In genomic region chr6:113166661-113167251, GRCm38 (mm10) we compare ENCODE assay signal across 8 mouse cellular contexts. TPM values are rescaled to one million over a fixed set of nuclear protein-coding genes. Genes with fewer than 3 reads are reported as not detected.
A peak's percentile ranks its signal among the peaks of the same experiment; 100 is the strongest.
DNase-seq lines count a peak whose midpoint lies in the region; ATAC-seq and TF ChIP-seq lines count a peak whose summit lies in the region.

No protein-coding gene starts in this region.

- H3K36me3 ChIP-seq in forebrain, embryonic 11.5 days (ENCODE audit: control insufficient read depth, insufficient read depth, low read length) = no peaks in the 10 kb centered on the region
- peaks cover 6% of the 10 kb centered on the region; the same call in 1 of the 2 replicates for H3K36me3 ChIP-seq in forebrain, embryonic 10.5 days (replicated peaks)
- H3K36me3 ChIP-seq in intestine, postnatal 0 days (ENCODE audit: control insufficient read depth, insufficient read depth) = no peaks in the 10 kb centered on the region
- peaks cover 10% of the 10 kb centered on the region for H3K36me3 ChIP-seq in neural tube, embryonic 14.5 days (ENCODE audit: control insufficient read depth, insufficient read depth, low read length)

- no peak for TF ChIP-seq CTCF in intestine, postnatal 0 days (IDR thresholded peaks at IDR 0.05; ENCODE audit: low read depth)

- H3K9me3 ChIP-seq in forebrain, embryonic 11.5 days (ENCODE audit: control insufficient read depth, low read length) = no peaks in the 10 kb centered on the region
- peaks cover 3% of the 10 kb centered on the region; the same call in 1 of the 2 replicates for H3K9me3 ChIP-seq in forebrain, embryonic 10.5 days
- no peaks in the 10 kb centered on the region for H3K9me3 ChIP-seq in intestine, postnatal 0 days (ENCODE audit: control insufficient read depth)
- no peaks in the 10 kb centered on the region for H3K9me3 ChIP-seq in neural tube, embryonic 14.5 days (ENCODE audit: control insufficient read depth, low read length)

- no peak overlapping the region for H3K9ac ChIP-seq in forebrain, embryonic 11.5 days (ENCODE audit: low read length)
- no peak overlapping the region for H3K9ac ChIP-seq in intestine, postnatal 0 days (ENCODE audit: low read depth, low read length)
- H3K9ac ChIP-seq in neural tube, embryonic 14.5 days (replicated peaks; ENCODE audit: low read depth, low read length) = no peak overlapping the region

- 0 out of 2 replicates have a peak, but pooled peaks have one; percentile 27 for ATAC-seq in forebrain, embryonic 11.5 days (replicated peaks; ENCODE audit: low FRiP score)
- peak; percentile 42 for ATAC-seq in intestine, postnatal 0 days
- peak; percentile 57 for ATAC-seq in neural tube, embryonic 14.5 days (ENCODE audit: low read depth)

- no peak overlapping the region for H3K27ac ChIP-seq in forebrain, embryonic 11.5 days (ENCODE audit: low read depth, low read length)
- H3K27ac ChIP-seq in forebrain, embryonic 10.5 days = no peak overlapping the region
- no peak overlapping the region for H3K27ac ChIP-seq in intestine, postnatal 0 days (ENCODE audit: low read depth, low read length)
- no peak overlapping the region for H3K27ac ChIP-seq in neural tube, embryonic 14.5 days (ENCODE audit: low read depth, low read length)

- H3K4me3 ChIP-seq in forebrain, embryonic 11.5 days (ENCODE audit: low read depth, low read length) = no peak overlapping the region
- no peak overlapping the region for H3K4me3 ChIP-seq in forebrain, embryonic 10.5 days
- no peak overlapping the region for H3K4me3 ChIP-seq in intestine, postnatal 0 days (ENCODE audit: low read depth, low read length)
- no peak overlapping the region for H3K4me3 ChIP-seq in neural tube, embryonic 14.5 days (ENCODE audit: low read depth, low read length)

- H3K4me1 ChIP-seq in forebrain, embryonic 11.5 days (replicated peaks; ENCODE audit: control insufficient read depth, insufficient read depth, low read length) = no peaks in the 10 kb centered on the region
- H3K4me1 ChIP-seq in forebrain, embryonic 10.5 days = no peaks in the 10 kb centered on the region
- H3K4me1 ChIP-seq in intestine, postnatal 0 days (replicated peaks; ENCODE audit: control insufficient read depth, insufficient read depth, low read length) = no peaks in the 10 kb centered on the region
- H3K4me1 ChIP-seq in neural tube, embryonic 14.5 days (ENCODE audit: control insufficient read depth, insufficient read depth, low read length) = no peaks in the 10 kb centered on the region

- no peak overlapping the region for H3K4me2 ChIP-seq in forebrain, embryonic 11.5 days (ENCODE audit: low read depth, low read length, severe bottlenecking)
- peak overlapping the region; percentile 48; the same call in 1 of the 2 replicates for H3K4me2 ChIP-seq in intestine, postnatal 0 days (replicated peaks; ENCODE audit: low read depth)
- no peak overlapping the region for H3K4me2 ChIP-seq in neural tube, embryonic 14.5 days (ENCODE audit: low read depth, low read length)

- no peak for DNase-seq in forebrain, embryonic 11.5 days (ENCODE audit: low spot score)
- no peak for DNase-seq in forebrain, embryonic 10.5 days (ENCODE audit: extremely low spot score, low spot score)
- DNase-seq in cerebellum, adult 8-10 months = peak; percentile 48
- peak; percentile 60 for DNase-seq in gastrocnemius, postnatal 14 days
- DNase-seq in left cerebral cortex, adult 9 months (ENCODE audit: low spot score in 2 of 2) = peak; percentile 44 to 65
- no peak for DNase-seq in spleen, postnatal 14 days (ENCODE audit: low spot score in 2 of 2)

- no peaks in the 10 kb centered on the region for H3K27me3 ChIP-seq in forebrain, embryonic 11.5 days (ENCODE audit: control insufficient read depth, insufficient read depth, low read length)
- no peaks in the 10 kb centered on the region for H3K27me3 ChIP-seq in forebrain, embryonic 10.5 days (ENCODE audit: poor library complexity, severe bottlenecking)
- H3K27me3 ChIP-seq in intestine, postnatal 0 days (replicated peaks; ENCODE audit: control insufficient read depth, insufficient read depth, low read length) = no peaks in the 10 kb centered on the region
- H3K27me3 ChIP-seq in neural tube, embryonic 14.5 days (ENCODE audit: control insufficient read depth, insufficient read depth, low read length) = no peaks in the 10 kb centered on the region

- intact Hi-C loops in gastrocnemius, postnatal 14 days (cut with DNase I; ENCODE audit: low total_unique reads) = no loop called here

- WGBS in forebrain, embryonic 11.5 days = 82% methylated on average over 17 of the region's 17 CpGs
- 82% methylated on average over 17 of the region's 17 CpGs for WGBS in forebrain, embryonic 10.5 days
- 43% methylated on average over 17 of the region's 17 CpGs for WGBS in intestine, postnatal 0 days
- 72% methylated on average over 17 of the region's 17 CpGs for WGBS in neural tube, embryonic 14.5 days

RNA-seq across cellular contexts. Expression of gene Lhfpl4, which starts 28.4 kb away (rescaled TPM):
- 6.6 and 6.8 TPM in 2 replicates for polyA plus RNA-seq in forebrain, embryonic 11.5 days (2014; fragmentation: Nextera tagmentation; extraction: Ambion mirVana)
- 10.8 and 11.4 TPM in 2 replicates for polyA plus RNA-seq in forebrain, embryonic 10.5 days (2016; fragmentation: Nextera tagmentation; extraction: Ambion mirVana)
- under 1 TPM; 0.44 to 0.62 TPM for total RNA-seq in gastrocnemius, postnatal 14 days (2021)
- polyA plus RNA-seq in intestine, postnatal 0 days (2015; fragmentation: Nextera tagmentation; extraction: Ambion mirVana) = 0.78 and 0.95 TPM in 2 replicates
- 21.5 and 21.9 TPM in 2 replicates for polyA plus RNA-seq in neural tube, embryonic 14.5 days (2014; fragmentation: Nextera tagmentation; extraction: Ambion mirVana)

Comparison
In these comparisons a context has a peak if more than half of its experiments do, and no peak if none do; other contexts are left out.
1. DNase-seq: peak in cerebellum, adult 8-10 months (single experiment), gastrocnemius, postnatal 14 days (single experiment) and left cerebral cortex, adult 9 months (2 of 2); none in forebrain, embryonic 11.5 days (single experiment), forebrain, embryonic 10.5 days (single experiment) and spleen, postnatal 14 days (0 of 2).
2. Peak in every context shown above with its lines, with median percentiles within 50 percentile points of each other: ATAC-seq.